Mouse (Mus musculus) heart, embryonic 14.5 days (tissue): ENCODE measurements at regions not wholly inside any gene's neighbourhood (a gene's known extent, or its start where the extent isn't known, plus 50 kb on each side); places are given as distances from the start of the nearest gene placed in this dataset.

Experiments used
- ATAC-seq: fragments of 200-750 bp; cut with Nextera tagmentation; 2 replicates; pipeline ENCODE4 v1.8.0; 2017; ENCODE audit warnings: low read depth, moderate TSS enrichment; ENCODE audit not compliant: insufficient number of reproducible peaks, insufficient read depth, low FRiP score
- H3K27ac ChIP-seq, 2 experiments: fragments of 200-500 bp in 1 of 2; fragments of 300-500 bp in 1 of 2; sonication (generic) in 1 of 2; replicated peaks in 1 of 2; 2 replicates each; pipeline ENCODE4 v1.5.1; 2012 to 2014; ENCODE audit warnings: low read depth in 2 of 2, low read length in 2 of 2, control low read depth in 1 of 2, mild to moderate bottlenecking in 1 of 2, mixed read lengths in 1 of 2; ENCODE audit not compliant: control insufficient read depth in 1 of 2, insufficient read depth in 1 of 2
- H3K27me3 ChIP-seq: fragments of 300-500 bp; sonication (generic); 2 replicates; pipeline ENCODE4 v1.6.1; 2014; ENCODE audit warnings: mild to moderate bottlenecking, low read length, control low read depth; ENCODE audit not compliant: control insufficient read depth, insufficient read depth
- H3K36me3 ChIP-seq: fragments of 300-500 bp; sonication (generic); 2 replicates; pipeline ENCODE4 v1.6.1; 2014; ENCODE audit warnings: mild to moderate bottlenecking, control low read depth, low read length, mixed read lengths; ENCODE audit not compliant: control insufficient read depth, insufficient read depth
- H3K4me1 ChIP-seq, 2 experiments: fragments of 200-500 bp in 1 of 2; fragments of 300-500 bp in 1 of 2; sonication (generic) in 1 of 2; 2 replicates each; pipeline ENCODE4 v1.6.1; 2012 to 2014; ENCODE audit warnings: low read length in 2 of 2, control low read depth in 1 of 2, mixed read lengths in 1 of 2; ENCODE audit not compliant: control insufficient read depth in 2 of 2, insufficient read depth in 2 of 2
- H3K4me2 ChIP-seq: fragments of 300-500 bp; sonication (generic); 2 replicates; pipeline ENCODE4 v1.6.1; 2014; ENCODE audit warnings: mild to moderate bottlenecking, low read length
- H3K4me3 ChIP-seq, 2 experiments: fragments of 200-500 bp in 1 of 2; fragments of 300-500 bp in 1 of 2; sonication (generic) in 1 of 2; 2 replicates each; pipeline ENCODE4 v1.5.1; 2012 to 2014; ENCODE audit warnings: low read length in 2 of 2, mild to moderate bottlenecking in 2 of 2, control low read depth in 1 of 2, low read depth in 1 of 2, moderate library complexity in 1 of 2; ENCODE audit not compliant: control insufficient read depth in 1 of 2, insufficient read depth in 1 of 2
- H3K9ac ChIP-seq: fragments of 300-500 bp; sonication (generic); 2 replicates; pipeline ENCODE4 v1.6.1; 2014; ENCODE audit warnings: mild to moderate bottlenecking, low read length
- H3K9me3 ChIP-seq: fragments of 300-500 bp; sonication (generic); 2 replicates; pipeline ENCODE4 v1.6.1; 2016; ENCODE audit warnings: low read length, control low read depth; ENCODE audit not compliant: control insufficient read depth
- WGBS: fragments of 180-500 bp; shearing (Covaris S2); extraction: QIAGEN DNeasy Blood & Tissue Kit; methylation state at CpG from one replicate; pipeline ENCODE4 v1.1.7; 2014; 5-methylcytosine and 5-hydroxymethylcytosine counted together

- H3K9me3 ChIP-seq: 0 out of 2 replicates have a peak, but pooled peaks cover 3% of the 10 kb centered on the region
- no peak overlapping the region for H3K27ac ChIP-seq
- H3K4me1 ChIP-seq: peaks cover 0 to 7% of the 10 kb centered on the region in 2 experiments; a peak in 1 of 4 replicates
- H3K36me3 ChIP-seq: no peaks in the 10 kb centered on the region
- H3K9ac ChIP-seq: no peak overlapping the region
- ATAC-seq: no peak
- H3K27me3 ChIP-seq: no peaks in the 10 kb centered on the region
- 62% methylated on average over 6 of the region's 6 CpGs for WGBS
- H3K4me3 ChIP-seq: no peak overlapping the region
- H3K4me2 ChIP-seq: no peak overlapping the region
Observed at GRCm38 (mm10) chr1:77933095-77933766, 263.7 kb downstream of the Pax3 start.

DNA sequence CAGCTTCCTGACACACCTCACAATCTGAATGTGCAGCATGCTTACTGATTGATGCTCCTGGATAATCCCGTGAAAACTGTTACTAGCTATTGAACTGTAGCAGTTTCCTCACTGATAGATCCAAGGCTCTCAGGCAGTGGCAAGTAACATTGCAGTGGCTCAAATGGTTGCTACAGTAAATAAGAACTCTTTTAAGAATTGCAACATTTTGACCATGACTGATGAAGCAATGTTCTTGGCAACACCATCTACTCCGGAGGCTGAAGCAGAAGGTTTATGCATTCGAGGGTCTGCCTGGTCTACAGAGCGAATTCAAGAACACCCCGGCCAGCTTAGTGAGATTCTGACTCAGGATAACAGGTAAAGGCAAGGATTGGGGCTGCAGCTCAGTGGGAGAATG, 264.7 kb downstream of the Pax3 start:
- no peak for ATAC-seq
- H3K36me3 ChIP-seq: no peaks in the 10 kb centered on the region

GRCm38 (mm10) chr1:77930661-77931060, 266.3 kb downstream of the Pax3 start:
- Histone ChIP-seq H3K36me3 (no peaks in the 10 kb centered on the region), H3K9me3 (0 out of 2 replicates have a peak, but pooled peaks cover 3% of the 10 kb centered on the region), H3K4me2 (no peak overlapping the region), H3K4me1 (peaks cover 0 to 7% of the 10 kb centered on the region in 2 experiments; a peak in 1 of 4 replicates), H3K9ac (no peak overlapping the region), H3K27me3 (no peaks in the 10 kb centered on the region), H3K4me3 (no peak overlapping the region), H3K27ac (no peak overlapping the region)
- ATAC-seq: no peak
- WGBS: 86% methylated on average over 6 of the region's 6 CpGs

More for the DNA sequence above, 264.7 kb downstream of the Pax3 start:
- H3K9ac ChIP-seq: no peak overlapping the region
- 0 out of 2 replicates have a peak, but pooled peaks cover 3% of the 10 kb centered on the region for H3K9me3 ChIP-seq
- H3K27me3 ChIP-seq: no peaks in the 10 kb centered on the region
- WGBS: 72% methylated on average over 5 of the region's 5 CpGs
- no peak overlapping the region for H3K4me3 ChIP-seq
- H3K4me2 ChIP-seq: no peak overlapping the region
- peaks cover 0 to 7% of the 10 kb centered on the region in 2 experiments; a peak in 1 of 4 replicates for H3K4me1 ChIP-seq
- no peak overlapping the region for H3K27ac ChIP-seq

GRCm38 (mm10) chr1:77929552-77929951, 267.4 kb downstream of the Pax3 start:
- 50% methylated on average over 8 of the region's 8 CpGs for WGBS
- Histone ChIP-seq H3K4me1 (peaks cover 0 to 1% of the 10 kb centered on the region in 2 experiments; a peak in 1 of 4 replicates), H3K36me3 (no peaks in the 10 kb centered on the region), H3K27ac (no peak overlapping the region), H3K4me2 (no peak overlapping the region), H3K9ac (no peak overlapping the region), H3K4me3 (no peak overlapping the region), H3K27me3 (no peaks in the 10 kb centered on the region), H3K9me3 (0 out of 2 replicates have a peak, but pooled peaks cover 3% of the 10 kb centered on the region)
- no peak for ATAC-seq

DNA sequence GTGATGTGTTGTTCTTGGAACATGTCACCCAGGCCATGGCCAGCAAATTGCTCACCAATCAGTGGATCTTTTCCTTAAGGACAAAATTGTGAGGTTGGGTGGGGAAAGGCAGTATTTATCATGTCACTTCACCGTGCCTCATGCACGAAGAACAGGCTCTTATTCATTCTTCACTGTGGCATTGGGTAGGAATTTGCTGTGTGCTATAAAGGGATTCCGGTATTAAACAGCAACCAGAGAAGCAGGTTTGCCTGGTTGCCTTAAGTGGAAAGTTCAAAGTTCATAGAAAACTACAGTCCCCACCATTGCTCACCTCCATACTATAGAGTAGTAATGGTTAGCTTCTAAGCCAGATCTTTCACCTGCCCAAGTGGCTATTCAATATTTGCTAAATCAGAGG, 270.8 kb downstream of the Pax3 start:
- H3K9ac ChIP-seq: no peak overlapping the region
- H3K36me3 ChIP-seq: no peaks in the 10 kb centered on the region
- H3K9me3 ChIP-seq: 0 out of 2 replicates have a peak, but pooled peaks cover 3% of the 10 kb centered on the region
- 82% methylated on average over 3 of the region's 3 CpGs for WGBS
- ATAC-seq: no peak
- H3K4me3 ChIP-seq: no peak overlapping the region
- no peak overlapping the region for H3K27ac ChIP-seq
- no peaks in the 10 kb centered on the region for H3K27me3 ChIP-seq
- H3K4me2 ChIP-seq: no peak overlapping the region
- H3K4me1 ChIP-seq: no peaks in the 10 kb centered on the region

DNA sequence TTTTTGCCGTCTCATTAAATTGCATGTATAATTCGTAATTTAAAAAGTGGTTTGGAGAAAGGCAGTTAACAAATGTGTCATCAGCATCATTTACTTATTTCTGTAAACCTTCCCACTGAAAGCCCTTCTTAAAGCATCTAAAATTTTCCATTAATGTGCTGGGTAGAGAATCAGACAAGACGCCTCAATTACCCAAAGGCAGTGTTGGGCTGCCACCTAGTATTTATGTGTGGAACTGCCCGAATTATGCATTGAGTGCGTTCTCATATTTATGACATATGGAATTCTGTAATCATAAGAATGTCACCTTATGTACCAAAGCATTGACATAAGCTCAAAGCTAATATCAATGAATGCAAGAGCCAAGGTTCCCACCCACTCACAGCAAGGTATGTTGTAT, 300.7 kb downstream of the Pax3 start:
- no peaks in the 10 kb centered on the region for H3K36me3 ChIP-seq
- no peak overlapping the region for H3K4me2 ChIP-seq
- no peak overlapping the region for H3K27ac ChIP-seq
- no peaks in the 10 kb centered on the region for H3K27me3 ChIP-seq
- H3K9ac ChIP-seq: no peak overlapping the region
- no peaks in the 10 kb centered on the region for H3K4me1 ChIP-seq
- no peak for ATAC-seq
- WGBS: 48% methylated on average over 5 of the region's 5 CpGs
- no peaks in the 10 kb centered on the region for H3K9me3 ChIP-seq
- H3K4me3 ChIP-seq: no peak overlapping the region

GRCm38 (mm10) chr1:77879026-77879425, 317.9 kb downstream of the Pax3 start:
- Histone ChIP-seq H3K27ac (no peak overlapping the region), H3K4me2 (no peak overlapping the region), H3K4me1 (no peaks in the 10 kb centered on the region), H3K9ac (no peak overlapping the region), H3K27me3 (no peaks in the 10 kb centered on the region), H3K9me3 (no peaks in the 10 kb centered on the region), H3K4me3 (no peak overlapping the region), H3K36me3 (no peaks in the 10 kb centered on the region)
- no peak for ATAC-seq

DNA sequence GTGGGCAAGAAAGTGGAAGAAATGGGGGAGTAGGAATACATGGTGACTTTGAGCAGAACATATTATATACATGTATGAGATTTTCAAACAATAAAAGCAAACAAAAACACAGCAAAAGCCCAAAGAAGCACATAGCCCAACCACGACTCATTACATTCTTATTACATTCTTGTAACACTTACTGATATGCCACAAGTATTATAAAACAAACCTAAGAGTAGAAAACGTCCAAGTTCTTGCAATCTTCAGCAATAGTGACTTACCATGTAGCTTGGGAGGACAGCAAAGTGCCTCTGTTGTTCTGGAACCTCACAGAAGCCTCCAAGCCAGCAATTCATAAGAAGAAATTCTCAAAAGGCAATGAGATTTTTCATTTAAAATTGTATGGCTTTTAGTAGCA, 326.8 kb downstream of the Pax3 start:
- Histone ChIP-seq H3K4me2 (no peak overlapping the region), H3K27me3 (no peaks in the 10 kb centered on the region), H3K36me3 (no peaks in the 10 kb centered on the region), H3K4me1 (no peaks in the 10 kb centered on the region), H3K9ac (no peak overlapping the region), H3K9me3 (no peaks in the 10 kb centered on the region), H3K27ac (no peak overlapping the region), H3K4me3 (no peak overlapping the region)
- no peak for ATAC-seq
- WGBS: 44% methylated on average over 2 of the region's 2 CpGs
